Mouse (Mus musculus) ovary, adult 18-20 months (tissue): ENCODE measurements around the gene St6galnac5.

Experiments used
- DNase-seq: peaks from one replicate; pipeline ENCODE4 v3.0.0; 2022; ENCODE audit warnings: low spot score, mixed read lengths

Gene St6galnac5

GRCm38 (mm10) chr3:152950914-152951313, 31.1 kb downstream of the St6galnac5 start:
- DNase-seq = no peak

- DNase-seq = no peak
These were observed 31.7 kb downstream of the St6galnac5 start for GRCm38 (mm10) chr3:152950299-152950698.

- DNase-seq = no peak
These were observed 32.7 kb downstream of the St6galnac5 start for GRCm38 (mm10) chr3:152949233-152949777.

GRCm38 (mm10) chr3:152948556-152948955, 33.5 kb downstream of the St6galnac5 start:
- no peak for DNase-seq

GRCm38 (mm10) chr3:152947031-152947640, 34.9 kb downstream of the St6galnac5 start:
- no peak for DNase-seq

GRCm38 (mm10) chr3:152944766-152945165, 37.3 kb downstream of the St6galnac5 start:
- DNase-seq = no peak

- DNase-seq = no peak
These were observed 39.1 kb downstream of the St6galnac5 start for GRCm38 (mm10) chr3:152942985-152943384.

- no peak for DNase-seq
These were observed 40.4 kb downstream of the St6galnac5 start for GRCm38 (mm10) chr3:152941671-152942070.

GRCm38 (mm10) chr3:152936313-152936712, 45.7 kb downstream of the St6galnac5 start:
- no peak for DNase-seq

GRCm38 (mm10) chr3:152933737-152934136, 48.3 kb downstream of the St6galnac5 start:
- no peak for DNase-seq

- DNase-seq = no peak
These were observed 49.5 kb downstream of the St6galnac5 start for GRCm38 (mm10) chr3:152932544-152932943.

- DNase-seq = no peak
These were observed 50.0 kb downstream of the St6galnac5 start for GRCm38 (mm10) chr3:152932096-152932495.

- DNase-seq = no peak
These were observed 50.7 kb downstream of the St6galnac5 start for GRCm38 (mm10) chr3:152931354-152931753.

GRCm38 (mm10) chr3:152929788-152930281, 52.2 kb downstream of the St6galnac5 start:
- no peak for DNase-seq

- DNase-seq = no peak
These were observed 52.7 kb downstream of the St6galnac5 start for GRCm38 (mm10) chr3:152929256-152929787.

GRCm38 (mm10) chr3:152928287-152928975, 53.6 kb downstream of the St6galnac5 start:
- no peak for DNase-seq

- no peak for DNase-seq
These were observed 55.9 kb downstream of the St6galnac5 start for GRCm38 (mm10) chr3:152926166-152926565.

- no peak for DNase-seq
These were observed 56.7 kb downstream of the St6galnac5 start for GRCm38 (mm10) chr3:152925364-152925763.

- DNase-seq = no peak
These were observed 58.5 kb downstream of the St6galnac5 start for GRCm38 (mm10) chr3:152923530-152923929.

GRCm38 (mm10) chr3:152920365-152920764, 61.7 kb downstream of the St6galnac5 start:
- DNase-seq = no peak

- DNase-seq = no peak
These were observed 62.9 kb downstream of the St6galnac5 start for GRCm38 (mm10) chr3:152919101-152919500.

- no peak for DNase-seq
These were observed 64.5 kb downstream of the St6galnac5 start for GRCm38 (mm10) chr3:152917579-152917978.

- no peak for DNase-seq
These were observed 67.7 kb downstream of the St6galnac5 start for GRCm38 (mm10) chr3:152914376-152914775.
